Mouse (Mus musculus): ENCODE results near the gene Lgals9. TPM values are rescaled to one million over a fixed set of nuclear protein-coding genes. Genes with fewer than 3 reads are reported as not detected.
"Not testable (repeated sequence)": the region's sequence is repeated elsewhere in the genome, so short reads cannot be mapped to it uniquely, and the experiment has no call there.

Lgals9 gene
- polyA plus RNA-seq, 1 experiment from 2014 or later = 13.4 TPM

DNA sequence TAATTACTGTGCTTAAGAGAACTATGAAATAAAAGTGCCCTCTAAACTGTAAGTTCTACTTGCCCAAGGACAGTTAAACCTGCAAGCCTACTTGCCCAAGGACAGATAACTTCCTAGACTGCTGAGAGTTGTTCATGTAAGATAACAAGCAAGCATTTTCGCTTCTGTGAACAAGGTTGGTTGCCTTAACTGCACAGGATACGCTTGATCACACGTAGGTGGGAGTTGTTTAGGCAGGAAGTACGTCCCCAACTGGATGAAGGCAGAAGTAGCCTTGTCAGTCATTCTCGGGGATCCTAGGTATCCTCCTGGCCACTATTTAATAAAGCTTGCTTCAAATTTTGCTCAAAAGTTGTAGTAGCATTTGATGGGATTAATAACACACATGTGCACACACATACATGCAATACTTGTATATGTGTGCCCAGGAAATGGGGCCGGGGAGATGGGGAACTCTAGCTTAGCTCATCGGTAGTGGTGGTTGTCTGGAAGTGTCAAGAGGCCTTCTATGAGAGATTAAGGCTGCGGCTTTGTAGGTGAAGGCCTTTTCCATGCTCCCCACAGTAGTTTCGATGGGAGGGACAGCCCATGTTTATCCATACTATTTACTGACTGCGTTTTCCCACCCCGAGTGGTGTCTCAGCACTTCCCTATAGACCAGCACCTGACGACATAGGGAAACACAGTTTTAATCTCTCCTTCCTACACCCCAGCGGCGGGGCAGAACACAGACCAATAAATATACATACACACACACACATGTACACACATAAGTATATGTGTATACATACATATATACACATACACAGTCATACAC lies 21.0 kb upstream of the Lgals9 start:
- H3K9me3 ChIP-seq = no peaks in the 10 kb centered on the region
- no peak overlapping the region for H3K4me2 ChIP-seq
- H3K27me3 ChIP-seq = no peaks in the 10 kb centered on the region
- no peaks in the 10 kb centered on the region for H3K4me1 ChIP-seq (replicated peaks)
- no peak for ATAC-seq (ENCODE audit: low FRiP score, low read depth)
- no peak overlapping the region for H3K4me3 ChIP-seq
- 90% methylated on average over 14 of the region's 14 CpGs for WGBS
- no peak overlapping the region for H3K27ac ChIP-seq (replicated peaks)
- H3K36me3 ChIP-seq = no peaks in the 10 kb centered on the region
- no peak overlapping the region for H3K9ac ChIP-seq

DNA sequence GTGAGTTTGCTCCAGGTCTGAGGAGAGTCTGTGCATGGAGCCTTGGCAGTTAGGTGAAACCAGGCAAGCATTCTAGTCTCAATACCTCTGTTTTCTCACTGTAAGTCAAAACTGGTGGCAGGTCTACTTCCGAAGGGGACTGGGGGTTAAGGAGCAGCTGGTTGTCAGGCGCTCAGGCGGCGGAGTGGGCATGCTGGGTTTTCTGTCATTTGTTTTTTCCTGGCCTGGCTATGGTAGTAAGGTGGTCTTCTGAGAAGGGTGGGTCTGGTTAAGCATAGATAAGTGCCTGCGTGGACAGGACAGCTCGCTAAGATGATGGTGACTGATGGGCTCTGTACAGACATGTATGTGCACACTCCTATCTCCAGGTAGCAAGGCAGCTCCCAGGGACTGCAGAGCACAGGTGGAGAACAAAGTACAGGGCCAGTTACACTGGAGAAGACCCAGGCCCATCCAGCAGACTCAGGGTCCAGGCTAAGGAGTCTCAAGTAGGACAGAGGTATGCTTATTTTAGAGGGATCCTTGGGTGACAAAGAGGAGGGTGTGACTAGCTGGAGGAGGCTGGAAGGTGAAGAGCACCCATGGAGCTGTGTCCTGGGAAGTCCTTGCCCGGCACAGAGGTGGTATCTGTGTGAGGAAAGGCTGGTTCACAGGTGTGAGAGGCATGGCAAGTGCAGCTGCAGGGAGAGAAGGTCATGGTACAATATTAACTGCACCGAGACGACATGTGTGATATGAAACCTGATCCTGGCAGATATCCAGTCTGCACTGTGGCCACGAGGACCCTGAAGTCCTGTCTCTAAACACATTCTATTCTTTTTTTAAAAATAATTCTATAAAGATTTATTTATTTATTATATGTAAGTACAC lies 19.3 kb upstream of the Lgals9 start:
- Histone ChIP-seq H3K4me1 (replicated peaks) (no peaks in the 10 kb centered on the region), H3K27me3 (no peaks in the 10 kb centered on the region), H3K9ac (no peak overlapping the region), H3K4me3 (no peak overlapping the region), H3K36me3 (no peaks in the 10 kb centered on the region), H3K4me2 (no peak overlapping the region), H3K27ac (replicated peaks) (no peak overlapping the region), H3K9me3 (no peaks in the 10 kb centered on the region)
- ATAC-seq (ENCODE audit: low FRiP score, low read depth) = no peak
- WGBS = 89% methylated on average over 10 of the region's 10 CpGs

DNA sequence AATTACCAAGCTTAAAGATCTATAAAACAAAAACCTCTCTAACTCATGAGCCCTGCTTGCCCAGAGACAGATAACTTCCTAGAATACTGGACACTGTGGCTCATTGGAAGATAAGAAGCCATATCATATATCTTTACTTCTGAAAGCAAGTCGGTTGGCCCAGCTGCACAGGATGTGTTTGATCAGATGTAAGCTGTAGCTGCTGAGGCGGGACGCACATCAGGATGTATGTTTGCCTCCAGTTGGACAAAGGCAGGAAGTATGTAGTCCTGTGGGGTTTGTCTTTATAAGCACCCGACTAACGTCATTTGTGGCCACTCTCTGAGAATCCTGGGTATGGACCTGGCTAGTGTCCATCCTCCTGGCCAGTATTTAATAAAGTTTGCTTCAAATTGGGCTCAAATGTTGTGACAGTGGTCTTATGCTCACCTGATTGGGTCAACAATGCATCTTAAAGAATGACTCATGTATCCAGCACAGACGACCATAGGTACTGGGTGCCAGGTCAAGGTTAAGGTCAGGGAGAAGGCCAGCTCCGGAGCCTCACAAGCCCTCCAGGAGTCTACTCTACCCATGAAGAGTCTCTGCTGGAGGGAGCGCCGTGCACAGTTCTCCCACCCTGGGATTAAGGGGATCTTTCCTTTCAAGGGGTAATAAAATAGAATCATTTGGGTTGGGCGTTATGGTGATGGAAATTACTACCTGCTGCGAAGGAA lies 18.5 kb upstream of the Lgals9 start:
- Histone ChIP-seq H3K4me3 (no peak overlapping the region), H3K4me1 (replicated peaks) (no peaks in the 10 kb centered on the region), H3K27ac (replicated peaks) (no peak overlapping the region), H3K9ac (no peak overlapping the region), H3K36me3 (no peaks in the 10 kb centered on the region), H3K4me2 (no peak overlapping the region), H3K27me3 (no peaks in the 10 kb centered on the region), H3K9me3 (no peaks in the 10 kb centered on the region)
- no peak for ATAC-seq (ENCODE audit: low FRiP score, low read depth)
- 83% methylated on average over 11 of the region's 11 CpGs for WGBS

- Histone ChIP-seq H3K4me2 (no peak overlapping the region), H3K27me3 (no peaks in the 10 kb centered on the region), H3K36me3 (no peaks in the 10 kb centered on the region), H3K4me1 (replicated peaks) (no peaks in the 10 kb centered on the region), H3K9me3 (no peaks in the 10 kb centered on the region), H3K9ac (no peak overlapping the region), H3K4me3 (no peak overlapping the region), H3K27ac (replicated peaks) (no peak overlapping the region)
- ATAC-seq (ENCODE audit: low FRiP score, low read depth) = no peak
- 72% methylated on average over 5 of the region's 5 CpGs for WGBS
Observed at GRCm38 (mm10) chr11:79002551-79002951, 17.8 kb upstream of the Lgals9 start.

DNA sequence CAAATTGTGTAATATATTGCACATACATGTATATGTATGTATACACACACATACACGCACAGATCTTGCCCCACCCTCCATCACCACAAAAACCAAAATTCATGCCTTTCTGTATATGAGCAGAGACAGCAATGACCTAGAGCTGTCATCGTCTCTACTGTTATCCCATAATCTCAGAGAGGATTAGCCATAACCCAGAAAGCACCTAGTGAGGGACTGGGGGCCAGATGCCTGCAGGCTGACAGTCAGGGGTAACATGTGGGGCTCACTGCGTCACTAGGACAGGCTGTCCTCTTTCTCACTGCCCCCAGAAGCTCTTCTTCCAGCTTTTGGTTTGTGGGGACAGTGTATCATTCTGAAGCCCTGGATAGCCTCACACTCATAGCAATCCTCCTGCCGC lies 17.1 kb upstream of the Lgals9 start:
- Histone ChIP-seq H3K4me2 (no peak overlapping the region), H3K27ac (replicated peaks) (no peak overlapping the region), H3K9me3 (no peaks in the 10 kb centered on the region; the same call in 1 of the 2 replicates), H3K36me3 (no peaks in the 10 kb centered on the region), H3K9ac (no peak overlapping the region), H3K4me1 (replicated peaks) (no peaks in the 10 kb centered on the region), H3K27me3 (no peaks in the 10 kb centered on the region), H3K4me3 (no peak overlapping the region)
- 97% methylated on average over 4 of the region's 4 CpGs for WGBS
- no peak for ATAC-seq (ENCODE audit: low FRiP score, low read depth)

GRCm38 (mm10) chr11:78999118-78999517 lies 14.4 kb upstream of the Lgals9 start:
- H3K27me3 ChIP-seq = no peaks in the 10 kb centered on the region
- 18% methylated on average over 6 of the region's 6 CpGs for WGBS
- no peak overlapping the region for H3K9ac ChIP-seq
- no peak overlapping the region for H3K27ac ChIP-seq (replicated peaks)
- no peaks in the 10 kb centered on the region for H3K36me3 ChIP-seq
- ATAC-seq (ENCODE audit: low FRiP score, low read depth) = no peak
- H3K9me3 ChIP-seq = no peaks in the 10 kb centered on the region; the same call in 1 of the 2 replicates
- no peaks in the 10 kb centered on the region for H3K4me1 ChIP-seq (replicated peaks)
- no peak overlapping the region for H3K4me3 ChIP-seq
- H3K4me2 ChIP-seq = no peak overlapping the region

GRCm38 (mm10) chr11:78990875-78991543 lies 6.3 kb upstream of the Lgals9 start:
- H3K4me2 ChIP-seq; H3K4me1 ChIP-seq (replicated peaks); H3K27ac ChIP-seq (replicated peaks); H3K27me3 ChIP-seq; H3K4me3 ChIP-seq; ATAC-seq (ENCODE audit: low FRiP score, low read depth); H3K9ac ChIP-seq; H3K9me3 ChIP-seq; H3K36me3 ChIP-seq: not testable (repeated sequence)
- WGBS = 78% methylated on average over 5 of the region's 5 CpGs

- H3K27ac ChIP-seq (replicated peaks) = no peak overlapping the region
- H3K9ac ChIP-seq = no peak overlapping the region
- 92% methylated on average over 9 of the region's 9 CpGs for WGBS
- H3K9me3 ChIP-seq = peaks cover 5% of the 10 kb centered on the region; the same call in 1 of the 2 replicates
- H3K4me1 ChIP-seq (replicated peaks) = no peaks in the 10 kb centered on the region
- H3K4me2 ChIP-seq = no peak overlapping the region
- H3K27me3 ChIP-seq = no peaks in the 10 kb centered on the region
- no peaks in the 10 kb centered on the region for H3K36me3 ChIP-seq
- no peak overlapping the region for H3K4me3 ChIP-seq
- no peak for ATAC-seq (ENCODE audit: low FRiP score, low read depth)
Observed at GRCm38 (mm10) chr11:78990096-78990495, 5.3 kb upstream of the Lgals9 start.

- H3K9ac ChIP-seq; H3K36me3 ChIP-seq; H3K27ac ChIP-seq (replicated peaks); H3K4me3 ChIP-seq; H3K9me3 ChIP-seq; H3K4me1 ChIP-seq (replicated peaks); H3K4me2 ChIP-seq; ATAC-seq (ENCODE audit: low FRiP score, low read depth); H3K27me3 ChIP-seq: not testable (repeated sequence)
- 94% methylated on average over 11 of the region's 11 CpGs for WGBS
Observed at GRCm38 (mm10) chr11:78989206-78989605, 4.5 kb upstream of the Lgals9 start.

DNA sequence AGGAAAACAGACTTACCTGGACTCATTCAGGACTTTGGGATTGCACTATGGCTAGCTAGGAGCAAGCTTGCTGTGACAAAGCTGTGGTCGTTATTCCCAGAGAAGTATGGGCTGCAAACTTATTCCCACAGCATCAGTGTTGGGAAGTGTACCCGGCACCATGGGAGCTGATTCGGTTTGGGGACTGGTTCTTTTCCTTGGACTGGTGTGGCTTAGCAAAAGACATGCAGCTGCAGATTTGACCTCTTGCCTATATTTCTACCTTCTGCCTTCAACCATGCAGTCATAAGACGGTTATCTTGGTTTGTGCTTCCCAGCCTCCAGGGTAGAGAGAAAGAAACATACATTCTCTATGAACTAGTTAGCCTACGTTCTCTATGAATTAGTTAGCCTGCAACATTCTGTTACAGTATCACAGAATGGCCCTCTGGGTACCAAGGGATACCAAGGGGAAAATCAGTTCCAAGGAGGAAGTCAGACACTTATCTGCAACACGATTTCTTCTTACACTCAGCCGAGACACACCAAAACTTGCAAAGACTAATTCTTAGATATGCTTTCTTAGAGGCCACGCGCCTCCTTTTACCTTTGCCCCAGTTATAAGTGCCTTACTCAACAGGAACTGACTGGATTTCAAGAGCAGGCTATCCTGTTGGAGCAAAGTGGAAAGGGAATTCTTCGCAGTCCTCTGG lies 1.7 kb upstream of the Lgals9 start:
- ATAC-seq (ENCODE audit: low FRiP score, low read depth) = no peak
- WGBS = 94% methylated on average over 10 of the region's 10 CpGs
- Histone ChIP-seq H3K4me2 (no peak overlapping the region), H3K27ac (replicated peaks) (no peak overlapping the region), H3K36me3 (no peaks in the 10 kb centered on the region), H3K4me3 (no peak overlapping the region), H3K27me3 (no peaks in the 10 kb centered on the region), H3K9ac (no peak overlapping the region), H3K4me1 (replicated peaks) (no peaks in the 10 kb centered on the region), H3K9me3 (peaks cover 5% of the 10 kb centered on the region; the same call in 1 of the 2 replicates)

GRCm38 (mm10) chr11:78985505-78985904 lies 759 bp upstream of the Lgals9 start:
- Histone ChIP-seq H3K4me1 (replicated peaks) (no peaks in the 10 kb centered on the region), H3K36me3 (no peaks in the 10 kb centered on the region), H3K9ac (no peak overlapping the region), H3K27me3 (no peaks in the 10 kb centered on the region), H3K4me3 (no peak overlapping the region), H3K9me3 (no peaks in the 10 kb centered on the region), H3K27ac (replicated peaks) (no peak overlapping the region), H3K4me2 (no peak overlapping the region)
- no peak for ATAC-seq (ENCODE audit: low FRiP score, low read depth)

All from hindbrain, embryonic 15.5 days (tissue).